Mouse (Mus musculus) G1E (cell line): ENCODE results near the gene Rnf225. TPM values are rescaled to one million over a fixed set of nuclear protein-coding genes. Genes with fewer than 3 reads are reported as not detected.

Experiments used
- ATAC-seq: 2 replicates; pipeline ENCODE4 v1.8.0; 2016; ENCODE audit warnings: mild to moderate bottlenecking; ENCODE audit not compliant: insufficient number of reproducible peaks, poor library complexity, low FRiP score, severe bottlenecking; ENCODE audit errors: extremely low read depth
- DNase-seq: peaks from one replicate; pipeline ENCODE4 v3.0.0; 2012; ENCODE audit warnings: low spot score
- H3K27me3 ChIP-seq: 2 replicates; pipeline ENCODE4 v1.6.1; 2012; ENCODE audit warnings: mild to moderate bottlenecking, low read length, inconsistent platforms; ENCODE audit not compliant: insufficient read depth
- H3K36me3 ChIP-seq: replicated peaks from 2 replicates; pipeline ENCODE3; 2012; ENCODE audit warnings: mild to moderate bottlenecking, inconsistent platforms
- H3K4me1 ChIP-seq: 2 replicates; pipeline ENCODE4 v1.6.1; 2012; ENCODE audit warnings: low read depth, low read length, inconsistent platforms, mixed read lengths; ENCODE audit not compliant: insufficient read depth
- H3K4me3 ChIP-seq: 2 replicates; pipeline ENCODE4 v1.5.1; 2012; ENCODE audit warnings: low read depth, mild to moderate bottlenecking, inconsistent platforms, low read length, moderate library complexity, mixed read lengths
- H3K9me3 ChIP-seq: replicated peaks from 2 replicates; pipeline ENCODE4 v1.6.1; 2012; ENCODE audit warnings: inconsistent platforms
- CTCF ChIP-seq: IDR thresholded peaks from 2 replicates; pipeline ENCODE4 v1.5.1; 2012; ENCODE audit warnings: low read depth, low read length, inconsistent platforms, mixed read lengths
- GATA1 ChIP-seq: IDR thresholded peaks from 2 replicates; pipeline ENCODE4 v1.6.1; 2012; ENCODE audit warnings: borderline replicate concordance, low read length, inconsistent platforms, mixed read lengths
- GATA2 ChIP-seq: IDR thresholded peaks from 2 replicates; pipeline ENCODE4 v1.6.1; 2012; ENCODE audit warnings: low read depth, low read length, inconsistent platforms, borderline replicate concordance
- POLR2AphosphoS5 ChIP-seq: IDR thresholded peaks from 2 replicates; pipeline ENCODE4 v1.6.1; 2012; ENCODE audit warnings: low read depth, low read length, inconsistent platforms; ENCODE audit not compliant: insufficient replicate concordance
- TAL1 ChIP-seq: conservative IDR thresholded peaks from 2 replicates; pipeline ENCODE4 v1.6.1; 2012; ENCODE audit warnings: low read depth, low read length, inconsistent platforms, mixed read lengths
- polyA plus RNA-seq: library from polyadenylated mRNA; stranded (reverse); fragments of >175 nt; gene quantifications from 2 replicates; pipeline ENCODE4 v1.2.3, GENCODE M21; 2012
- total RNA-seq, 2 experiments: library from RNA; stranded (forward) in 1 of 2; stranded (reverse) in 1 of 2; fragments of 200-1000 nt in 1 of 2; fragments of >200 nt in 1 of 2; fragmentation: Nextera tagmentation in 1 of 2; gene quantifications; 2 replicates each; pipeline ENCODE4 v1.2.3; 2014 to 2017

Gene Rnf225
- total and polyA plus RNA-seq, 3 experiments = 0.76 to 1.0 (median 0.98) TPM

GRCm38 (mm10) chr7:12940599-12940998 lies 13.4 kb downstream of the Rnf225 start:
- H3K27me3 ChIP-seq = 0 out of 2 replicates have a peak, but pooled peaks cover 3% of the 10 kb centered on the region
- no peak for DNase-seq
- TF ChIP-seq CTCF (no peak), GATA2 (no peak), POLR2AphosphoS5 (no peak), TAL1 (no peak), GATA1 (no peak)
- no peak for ATAC-seq
- peaks cover 4% of the 10 kb centered on the region; the same call in 1 of the 2 replicates for H3K4me1 ChIP-seq
- H3K36me3 ChIP-seq = no peaks in the 10 kb centered on the region
- no peak overlapping the region for H3K4me3 ChIP-seq
- no peaks in the 10 kb centered on the region for H3K9me3 ChIP-seq

GRCm38 (mm10) chr7:12943488-12943887 lies 16.3 kb downstream of the Rnf225 start:
- TF ChIP-seq GATA2 (no peak), TAL1 (no peak), CTCF (0 out of 2 replicates have a peak, but pooled peaks have one; percentile 9), POLR2AphosphoS5 (no peak)
- Histone ChIP-seq H3K4me3 (no peak overlapping the region), H3K9me3 (no peaks in the 10 kb centered on the region), H3K4me1 (peaks cover 2% of the 10 kb centered on the region; the same call in 1 of the 2 replicates), H3K27me3 (peaks cover 15% of the 10 kb centered on the region; the same call in 1 of the 2 replicates), H3K36me3 (no peaks in the 10 kb centered on the region)
- ATAC-seq = peak; percentile 70
- no peak for DNase-seq

- H3K27me3 ChIP-seq = peaks cover 19% of the 10 kb centered on the region
- H3K9me3 ChIP-seq = no peaks in the 10 kb centered on the region
- no peaks in the 10 kb centered on the region for H3K4me1 ChIP-seq
- H3K36me3 ChIP-seq = no peaks in the 10 kb centered on the region
- H3K4me3 ChIP-seq = no peak overlapping the region
- no peak for ATAC-seq
- TF ChIP-seq TAL1 (no peak), GATA2 (no peak), POLR2AphosphoS5 (no peak), GATA1 (no peak), CTCF (no peak)
- no peak for DNase-seq
These were observed 22.0 kb downstream of the Rnf225 start for GRCm38 (mm10) chr7:12949032-12949871.

- DNase-seq (no peak), ATAC-seq (no peak)
- H3K4me1 ChIP-seq = no peaks in the 10 kb centered on the region
- no peak overlapping the region for H3K4me3 ChIP-seq
- H3K9me3 ChIP-seq = no peaks in the 10 kb centered on the region
- TF ChIP-seq POLR2AphosphoS5 (no peak), CTCF (no peak), GATA2 (no peak), TAL1 (no peak), GATA1 (no peak)
- no peaks in the 10 kb centered on the region for H3K36me3 ChIP-seq
- H3K27me3 ChIP-seq = peaks cover 19% of the 10 kb centered on the region
These were observed 22.6 kb downstream of the Rnf225 start for GRCm38 (mm10) chr7:12949872-12950229.

- peaks cover 4% of the 10 kb centered on the region for H3K4me1 ChIP-seq
- no peaks in the 10 kb centered on the region for H3K36me3 ChIP-seq
- TF ChIP-seq TAL1 (no peak), CTCF (no peak)
- H3K9me3 ChIP-seq = no peaks in the 10 kb centered on the region
- no peak overlapping the region for H3K4me3 ChIP-seq
- peak; percentile 34; the same call in 1 of the 2 replicates for ATAC-seq
- no peak for DNase-seq
- H3K27me3 ChIP-seq = peaks cover 6% of the 10 kb centered on the region
These were observed 27.7 kb downstream of the Rnf225 start for GRCm38 (mm10) chr7:12954896-12955295.

GRCm38 (mm10) chr7:12957511-12957910 lies 30.3 kb downstream of the Rnf225 start:
- H3K36me3 ChIP-seq = no peaks in the 10 kb centered on the region
- no peak overlapping the region for H3K4me3 ChIP-seq
- H3K27me3 ChIP-seq = peaks cover 6% of the 10 kb centered on the region
- ATAC-seq (no peak), DNase-seq (no peak)
- H3K9me3 ChIP-seq = no peaks in the 10 kb centered on the region
- H3K4me1 ChIP-seq = peaks cover 7% of the 10 kb centered on the region
- TF ChIP-seq CTCF = no peak
- no peak for TF ChIP-seq TAL1
- no peak for TF ChIP-seq GATA1
- TF ChIP-seq POLR2AphosphoS5 = no peak
- no peak for TF ChIP-seq GATA2
